Comparison of ENCODE assay signal across 9 mouse cellular contexts in genomic region chr4:45487681-45488081, GRCm38 (mm10). TPM values are rescaled to one million over a fixed set of nuclear protein-coding genes. Genes with fewer than 3 reads are reported as not detected.
DNase-seq lines count a peak whose midpoint lies in the region; ATAC-seq lines count a peak whose summit lies in the region.
"Had no signal": no experiment of that assay in that cellular context is flagged by ENCODE, and none has a peak within 500 bp of the region (broad histone marks: within the 10 kb centered on the region; RNA-seq: fewer than 3 reads in every experiment).

No protein-coding gene starts in this region.

- peak; percentile 39 for ATAC-seq in intestine, embryonic 15.5 days

- H3K4me3 ChIP-seq in intestine, embryonic 15.5 days (replicated peaks): no peak overlapping the region
- H3K4me3 ChIP-seq: erythroblast, embryonic 14.5 days had no signal

- peak overlapping the region; percentile 57; the same call in 1 of the 2 replicates for H3K27ac ChIP-seq in intestine, embryonic 15.5 days

- peaks cover 81% of the 10 kb centered on the region for H3K4me1 ChIP-seq in intestine, embryonic 15.5 days (replicated peaks)

- WGBS in intestine, embryonic 15.5 days: 28% methylated on average over 6 of the region's 6 CpGs

- H3K27me3 ChIP-seq in intestine, embryonic 15.5 days (replicated peaks): no peaks in the 10 kb centered on the region

- peak; percentile 70 for DNase-seq in embryo, embryonic 10.5 days (ENCODE audit: low spot score)
- DNase-seq in embryo, embryonic 9.5 days (ENCODE audit: extremely low spot score): no peak
- DNase-seq in NIH3T3 (ENCODE audit: low read depth): peak; percentile 67
- peak; percentile 80 to 88 for DNase-seq in lung, postnatal 4 days
- no peak for DNase-seq in layer of hippocampus, adult 18-20 months (ENCODE audit: low spot score in 2 of 2)
- DNase-seq in frontal cortex, postnatal 14 days (ENCODE audit: low spot score in 2 of 2): no peak
- no peak for DNase-seq in frontal cortex, postnatal 25 days (ENCODE audit: low spot score in 2 of 2)

- no peak overlapping the region for H3K4me2 ChIP-seq in intestine, embryonic 15.5 days (replicated peaks)

- H3K9ac ChIP-seq in intestine, embryonic 15.5 days: no peak overlapping the region

- no peaks in the 10 kb centered on the region for H3K9me3 ChIP-seq in intestine, embryonic 15.5 days

- no peaks in the 10 kb centered on the region for H3K36me3 ChIP-seq in intestine, embryonic 15.5 days

RNA-seq across cellular contexts. Expression of gene Shb, which starts 44.6 kb away (rescaled TPM):
- 4.0 and 4.8 TPM in 2 replicates for polyA plus RNA-seq in intestine, embryonic 15.5 days (2015; fragmentation: Nextera tagmentation; extraction: Ambion mirVana)
- 10 to 100 TPM; 13.2 to 16.5 TPM for total RNA-seq in layer of hippocampus, adult 18-20 months (2021)

Comparison
In these comparisons a context has a peak if more than half of its experiments do, and no peak if none do; other contexts are left out.
1. DNase-seq: peak in embryo, embryonic 10.5 days (single experiment), NIH3T3 (single experiment) and lung, postnatal 4 days (2 of 2); none in embryo, embryonic 9.5 days (single experiment), layer of hippocampus, adult 18-20 months (0 of 2), frontal cortex, postnatal 14 days (0 of 2) and frontal cortex, postnatal 25 days (0 of 2).